Mouse (Mus musculus): Measurements from ENCODE around the gene Knop1.

The Knop1 gene

DNA sequence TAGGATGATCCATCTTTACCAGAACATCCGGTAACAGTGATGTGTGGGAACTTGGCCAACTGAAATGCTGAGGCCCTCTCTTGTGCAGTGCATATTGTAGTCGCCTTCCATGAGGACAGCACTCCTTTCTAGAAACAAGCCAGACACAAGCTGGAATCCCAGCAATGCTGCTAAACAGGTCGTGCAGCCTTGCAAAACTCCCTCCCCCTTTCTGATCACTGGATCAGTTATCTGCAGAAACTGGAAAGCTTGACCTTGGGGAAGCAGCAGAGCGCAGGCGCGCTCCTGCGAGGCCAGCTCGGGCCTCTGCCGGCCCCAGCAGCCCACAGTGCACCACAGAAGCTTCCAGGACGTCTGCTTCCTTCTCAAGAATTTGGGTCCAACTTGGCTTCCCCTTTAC lies 7.3 kb downstream of the Knop1 start:
- DNase-seq (ENCODE audit: low spot score in 2 of 2) = no peak

DNA sequence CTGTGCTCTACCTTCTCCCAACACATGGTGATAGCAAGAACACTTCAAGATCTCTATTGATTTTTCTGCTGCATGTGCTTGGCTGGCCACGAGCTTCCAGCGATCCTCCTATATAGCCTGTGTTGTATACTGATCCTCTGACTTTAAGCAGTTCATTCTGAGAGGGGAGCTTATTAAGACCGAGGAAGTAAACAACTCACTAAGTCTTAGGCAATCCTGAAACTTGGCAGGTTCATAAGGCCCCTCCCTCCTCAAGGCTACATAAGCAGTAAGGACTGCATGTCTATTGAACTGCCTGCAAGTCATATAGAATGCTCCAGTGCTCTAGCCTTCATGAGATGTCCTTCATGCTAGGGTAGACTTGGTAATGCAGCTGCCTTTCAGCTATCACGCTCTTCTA lies 9.7 kb downstream of the Knop1 start:
- DNase-seq (ENCODE audit: low spot score in 2 of 2) = no peak

DNA sequence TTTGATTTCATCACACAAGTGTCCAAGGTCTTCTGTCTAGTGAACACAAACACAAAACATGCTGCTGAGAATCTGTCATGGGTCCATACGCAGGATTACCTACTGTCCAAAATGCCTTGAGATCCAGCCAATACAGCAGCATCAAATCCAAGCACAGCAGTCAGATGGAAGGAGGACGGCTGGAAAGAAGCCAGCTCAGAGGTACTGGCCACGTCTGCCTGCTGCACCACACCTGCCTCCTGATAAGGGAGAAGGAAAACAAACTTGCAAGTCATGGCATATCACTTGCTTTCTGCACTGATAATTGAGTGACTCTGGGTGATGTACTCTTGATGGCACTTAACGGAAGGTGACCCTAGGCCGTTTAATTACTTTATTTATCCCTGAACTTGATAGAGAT lies 10.9 kb downstream of the Knop1 start:
- DNase-seq (ENCODE audit: low spot score in 2 of 2) = no peak

DNA sequence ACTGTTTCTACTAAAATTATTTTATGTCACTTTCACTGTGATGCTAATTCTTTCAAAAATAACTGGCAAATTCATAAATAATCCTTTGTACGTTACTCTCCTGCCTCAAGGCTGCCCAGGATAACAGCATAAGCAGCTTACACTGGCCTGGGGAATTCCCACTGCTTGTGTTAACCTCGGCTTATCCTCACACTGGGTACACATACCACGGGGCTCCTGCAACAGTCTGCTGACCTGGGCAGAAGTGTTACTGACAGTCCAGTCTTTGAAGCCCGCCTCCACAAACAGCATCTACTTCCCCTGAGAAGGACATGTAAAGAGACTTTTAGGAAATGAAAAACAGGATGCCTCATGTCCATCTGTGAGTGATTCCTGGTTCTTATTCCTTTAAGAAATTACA lies 13.1 kb downstream of the Knop1 start:
- no peak for DNase-seq (ENCODE audit: low spot score in 2 of 2)

DNA sequence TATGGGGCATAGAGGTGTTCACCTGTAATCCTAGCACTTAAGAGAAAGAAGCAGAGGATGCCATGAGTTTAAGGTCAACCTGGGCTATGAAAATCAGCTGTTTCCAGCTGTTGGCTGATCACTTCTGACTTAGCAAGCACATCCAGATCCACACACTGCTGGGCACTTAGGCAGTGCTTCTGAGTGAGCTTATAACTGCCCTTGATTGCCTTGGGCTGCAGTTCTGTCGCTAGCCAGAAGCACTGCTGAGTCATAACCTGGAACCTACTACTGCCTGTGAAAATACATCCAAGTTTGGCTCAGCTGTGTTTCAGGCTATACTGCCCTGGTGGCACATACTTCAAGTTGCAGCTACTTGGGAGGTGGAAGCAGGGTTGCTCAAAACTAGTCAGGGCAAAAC lies 14.3 kb downstream of the Knop1 start:
- DNase-seq (ENCODE audit: low spot score in 2 of 2) = no peak

DNA sequence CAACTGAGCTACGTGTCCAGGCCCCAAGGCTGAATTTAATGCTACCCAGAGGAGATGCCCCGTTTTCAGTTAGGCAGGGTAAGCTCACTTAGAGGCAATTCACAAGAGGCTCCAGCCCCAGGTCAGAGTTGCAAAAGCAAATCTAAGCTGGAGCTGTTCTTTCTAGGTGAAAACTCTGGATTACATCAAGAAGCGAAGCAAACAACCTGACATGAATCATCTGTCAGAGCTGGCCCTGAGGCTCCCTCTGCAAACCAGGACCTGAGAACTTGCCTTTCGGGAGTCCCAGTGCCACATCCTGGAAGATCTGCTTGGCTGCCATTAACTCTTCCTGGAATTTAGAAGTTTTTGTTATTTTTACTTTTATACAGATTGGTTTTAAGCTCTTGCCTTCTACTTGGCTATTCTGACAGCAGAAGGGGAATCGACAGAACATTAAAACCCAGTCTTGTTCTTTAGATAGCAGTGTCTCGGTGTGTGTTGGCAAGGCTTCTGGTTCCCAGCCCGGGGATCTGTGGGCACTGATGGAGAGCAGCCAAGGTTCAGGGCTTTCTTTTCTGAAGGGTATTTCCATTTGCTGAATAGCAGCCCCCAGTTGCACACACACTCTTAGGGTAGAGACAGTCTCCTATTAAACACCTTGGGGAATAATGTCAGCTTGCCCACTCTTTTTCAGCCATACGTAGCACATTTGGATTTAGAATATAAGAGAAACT lies 14.9 kb downstream of the Knop1 start:
- DNase-seq (ENCODE audit: low spot score in 2 of 2) = no peak

DNA sequence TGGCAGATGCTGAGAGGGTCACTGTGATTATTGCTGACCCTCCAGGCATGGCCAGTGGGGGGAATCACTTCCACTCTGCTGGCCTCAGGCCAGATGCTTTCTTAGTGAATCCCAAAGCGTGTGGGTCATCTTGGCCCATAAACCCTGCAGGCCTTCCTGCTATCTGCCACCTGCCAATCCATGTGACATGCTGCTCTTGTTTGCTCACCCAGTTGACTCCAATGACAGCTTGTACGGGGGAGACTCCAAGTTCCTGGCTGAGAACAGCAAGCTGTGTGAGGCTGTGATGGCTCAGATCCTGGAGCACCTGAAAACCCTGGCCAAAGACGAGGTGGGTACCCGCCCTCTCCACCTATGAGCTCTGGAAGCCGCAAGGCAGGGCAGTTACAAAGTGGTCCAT lies 18.2 kb downstream of the Knop1 start:
- no peak for DNase-seq (ENCODE audit: low spot score in 2 of 2)

DNA sequence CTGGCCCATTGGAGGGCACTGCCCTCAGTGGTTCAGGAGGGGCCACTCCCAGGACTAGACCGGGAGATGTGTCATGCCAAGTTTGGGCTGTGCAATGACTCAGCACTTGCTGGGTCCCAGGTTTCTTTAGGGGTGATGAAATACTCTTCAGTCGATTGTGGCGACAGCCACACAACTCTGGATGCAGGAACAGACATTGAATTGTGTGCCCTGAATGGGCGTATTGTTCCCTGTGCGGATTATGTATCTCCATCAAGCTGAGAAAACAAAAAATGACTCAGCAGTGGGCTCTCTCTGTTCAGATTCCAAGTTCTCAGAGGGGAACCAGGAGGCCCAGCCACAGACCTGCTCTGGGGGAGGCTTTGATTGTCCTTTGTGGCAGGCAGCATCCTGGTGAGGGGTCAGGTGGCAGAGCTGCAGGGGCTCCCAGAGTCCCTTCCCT lies 28.1 kb downstream of the Knop1 start:
- DNase-seq (ENCODE audit: low spot score in 2 of 2) = no peak

DNA sequence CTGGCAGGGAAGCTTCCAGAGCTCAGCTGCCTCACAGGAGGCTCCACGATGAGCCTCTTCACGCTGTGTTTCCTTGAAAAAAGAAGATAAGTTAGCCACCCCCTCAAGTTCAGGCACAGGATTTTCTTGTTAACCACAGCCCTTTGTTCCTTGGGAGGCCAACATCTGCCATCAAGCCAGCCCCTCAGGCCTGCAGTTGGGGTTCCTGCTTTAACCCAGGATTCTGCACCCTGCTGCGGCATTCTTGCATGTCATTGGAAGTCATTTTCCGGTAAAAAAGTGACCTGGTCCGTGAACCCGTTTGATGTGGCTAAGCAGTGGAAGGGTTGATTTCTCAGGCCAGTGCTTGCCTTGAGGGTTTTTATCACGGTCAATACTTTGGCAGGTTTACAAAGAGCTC lies 31.6 kb downstream of the Knop1 start:
- DNase-seq (ENCODE audit: low spot score in 2 of 2) = no peak

DNA sequence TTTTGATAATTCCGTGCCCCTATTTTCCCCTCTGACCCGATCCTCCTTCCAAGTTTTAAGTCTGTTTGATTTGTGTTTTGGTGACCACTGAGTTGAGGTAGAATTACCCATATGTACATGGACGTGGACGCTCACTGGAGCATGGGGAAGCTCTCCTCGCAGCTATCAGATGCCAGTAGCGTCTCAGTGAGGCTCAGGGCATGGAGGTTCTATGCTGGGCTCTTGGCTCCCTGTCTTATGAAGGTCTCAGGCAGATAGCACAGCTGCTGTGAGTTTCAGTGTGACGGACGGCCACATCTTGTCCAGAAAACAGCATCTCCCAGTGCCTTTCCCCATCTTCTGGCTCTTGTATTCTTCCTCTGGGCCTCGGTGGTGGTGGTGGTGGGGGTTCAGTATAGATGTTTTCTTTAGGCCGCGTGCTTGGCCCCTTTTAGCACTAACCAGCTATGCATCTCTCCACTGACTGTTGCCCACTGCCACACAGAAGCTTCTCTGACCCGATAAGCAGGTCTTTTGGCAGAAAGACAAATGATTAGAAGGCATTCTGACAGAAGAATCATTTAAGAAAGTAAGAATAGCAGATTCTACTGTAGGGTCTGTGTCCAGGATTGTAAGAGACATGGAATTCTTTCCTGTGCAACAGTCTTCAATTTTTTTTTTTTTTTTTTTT lies 34.0 kb downstream of the Knop1 start:
- no peak for DNase-seq (ENCODE audit: low spot score in 2 of 2)

DNA sequence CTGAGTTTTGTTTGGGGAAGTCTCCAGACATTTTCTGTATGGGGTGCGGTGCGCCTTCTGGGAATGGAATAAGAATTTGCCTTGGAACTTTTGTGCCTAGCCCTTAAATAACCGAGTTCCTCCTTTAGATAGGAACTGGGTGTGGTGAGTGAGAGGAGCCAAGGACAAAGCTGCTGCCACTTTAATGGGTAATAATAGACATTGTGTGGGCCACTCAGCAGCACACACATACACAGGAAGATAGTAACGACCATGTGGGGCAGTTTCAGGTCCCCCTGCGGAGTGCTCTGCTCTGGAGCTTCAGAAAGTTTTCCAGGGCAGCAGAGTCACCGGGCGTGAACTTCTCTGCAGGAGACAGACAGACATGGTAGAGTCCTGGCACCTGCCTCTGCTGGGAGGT lies 34.7 kb downstream of the Knop1 start:
- no peak for DNase-seq (ENCODE audit: low spot score in 2 of 2)

DNA sequence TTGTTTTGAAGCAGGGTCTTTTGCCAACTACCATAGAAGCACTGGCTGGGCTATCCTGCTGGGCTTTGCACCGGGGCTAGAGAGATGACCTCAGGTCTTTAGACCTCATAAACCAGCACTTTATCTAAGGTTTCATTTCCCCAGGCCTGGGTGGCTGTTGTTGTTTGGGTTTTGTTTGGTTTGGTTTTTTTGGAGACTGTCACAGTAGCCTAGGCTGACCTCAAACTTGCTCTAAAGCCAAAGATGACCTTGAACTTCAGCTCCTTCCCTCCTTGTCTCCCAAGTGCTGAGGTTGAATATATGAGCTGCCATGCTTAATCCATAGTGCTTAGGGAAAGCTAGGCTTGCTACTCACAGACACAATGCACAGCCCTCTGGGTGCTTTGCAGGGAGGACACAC lies 36.4 kb downstream of the Knop1 start:
- DNase-seq (ENCODE audit: low spot score in 2 of 2) = no peak

DNA sequence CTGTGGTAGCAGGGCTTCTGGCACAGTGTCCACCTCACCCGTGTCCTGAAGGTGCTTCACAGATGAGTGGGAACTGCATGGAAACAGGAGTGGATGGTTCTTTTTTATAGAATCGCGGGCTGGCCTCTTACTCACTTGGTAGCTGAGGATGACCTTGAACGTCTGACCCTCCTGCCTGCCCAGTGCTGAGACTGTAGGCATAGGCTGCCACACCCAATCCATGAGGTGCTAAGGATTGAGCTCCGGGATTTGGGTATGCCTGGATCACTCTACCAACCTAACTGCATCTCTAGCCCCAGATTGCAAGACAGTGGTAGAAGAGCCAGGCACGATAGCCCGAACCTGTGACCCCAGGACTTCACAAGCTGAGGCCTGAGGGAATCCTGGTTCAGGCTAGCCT lies 38.3 kb downstream of the Knop1 start:
- DNase-seq (ENCODE audit: low spot score in 2 of 2) = no peak

DNA sequence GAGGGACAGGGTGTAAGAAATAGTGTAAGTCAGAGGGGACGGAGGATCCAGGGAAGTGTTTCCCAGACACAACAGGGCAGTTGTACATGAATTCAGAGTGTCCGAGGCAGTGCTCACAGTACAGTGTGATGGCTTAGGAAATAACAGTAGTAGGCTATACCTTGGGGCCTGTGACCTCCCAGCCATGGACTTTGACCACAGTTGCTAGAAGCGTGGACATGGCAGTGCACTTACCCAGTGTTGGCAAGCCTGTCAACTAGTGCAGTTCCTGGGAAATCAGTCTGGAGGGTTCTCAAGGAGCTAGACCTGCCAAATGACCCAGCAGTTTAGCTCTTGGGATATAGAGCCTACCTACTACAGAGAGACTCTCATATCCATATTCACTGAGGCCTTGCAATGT lies 39.8 kb downstream of the Knop1 start:
- DNase-seq (ENCODE audit: low spot score in 2 of 2) = no peak

DNA sequence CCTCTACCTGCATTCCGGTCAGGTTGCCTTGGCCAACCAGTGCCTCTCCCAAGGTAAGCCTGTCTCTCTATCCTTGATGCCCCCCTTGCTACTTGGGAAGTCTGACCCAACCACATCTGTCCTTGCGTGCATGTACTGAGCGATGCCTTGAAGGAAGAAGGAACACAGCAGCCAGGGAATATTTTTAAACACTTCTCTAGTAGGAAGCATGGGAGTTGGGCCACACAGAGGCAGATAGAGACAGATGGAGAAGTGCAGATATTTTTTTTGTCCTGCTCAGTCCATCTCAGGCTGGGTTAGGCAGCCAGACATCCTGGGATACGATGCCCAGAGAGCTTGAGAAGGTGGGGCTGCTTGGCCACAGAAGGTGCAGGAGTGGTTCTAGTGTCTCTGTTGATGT lies 42.5 kb downstream of the Knop1 start:
- DNase-seq (ENCODE audit: low spot score in 2 of 2) = no peak

DNA sequence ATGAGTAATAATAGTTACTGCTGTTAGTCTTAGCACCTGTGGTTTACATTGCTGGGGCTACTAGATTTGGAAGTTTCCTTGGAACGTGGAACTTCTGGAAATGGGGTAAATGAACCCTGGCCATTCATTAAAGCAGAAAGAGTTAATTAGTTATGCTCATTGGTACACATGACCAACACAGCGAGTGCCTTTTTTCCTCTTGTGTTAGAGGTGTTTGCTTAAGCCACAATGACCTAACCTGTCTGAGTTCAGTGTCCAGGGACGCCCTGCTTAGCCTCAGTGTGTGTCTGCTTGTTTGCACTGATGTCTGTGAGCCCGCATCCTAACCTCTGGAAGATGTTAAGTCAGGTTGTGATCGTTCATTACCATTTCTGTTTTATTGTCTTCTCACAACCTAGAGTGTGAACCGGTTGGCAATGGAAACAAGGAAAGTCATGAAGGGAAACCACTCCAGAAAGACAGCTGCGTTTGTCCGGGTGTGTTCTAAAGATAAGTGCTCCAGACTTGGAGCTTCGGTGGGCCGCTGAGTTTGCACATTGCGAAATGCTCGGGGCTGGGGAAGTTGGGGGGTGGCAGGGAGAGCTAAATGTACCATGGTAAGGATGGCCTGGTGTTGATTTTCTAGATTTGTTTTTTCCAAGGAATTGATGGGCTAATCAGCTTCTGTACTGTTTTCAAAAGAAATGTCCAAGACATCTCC lies 44.5 kb downstream of the Knop1 start:
- no peak for DNase-seq (ENCODE audit: low spot score in 2 of 2)

DNA sequence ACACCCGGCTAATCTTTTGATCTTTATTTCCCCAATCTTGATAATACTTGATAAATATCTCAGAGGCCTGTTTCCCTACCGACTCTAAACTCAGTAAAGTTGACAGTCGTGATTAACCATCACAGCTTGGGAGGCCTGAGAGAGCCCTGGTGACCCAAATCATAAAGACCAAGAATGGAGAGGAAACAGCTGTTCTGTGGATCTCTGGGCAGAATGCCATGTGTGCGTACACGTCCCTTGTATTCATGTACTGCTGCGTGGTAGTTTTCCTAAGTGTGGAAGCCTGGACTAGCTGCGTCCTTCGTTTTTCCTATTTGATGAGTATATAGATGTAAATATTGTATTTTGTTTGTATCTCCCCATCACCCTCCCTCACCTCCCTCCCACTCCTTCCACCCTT lies 48.2 kb downstream of the Knop1 start:
- DNase-seq (ENCODE audit: low spot score in 2 of 2) = no peak

DNA sequence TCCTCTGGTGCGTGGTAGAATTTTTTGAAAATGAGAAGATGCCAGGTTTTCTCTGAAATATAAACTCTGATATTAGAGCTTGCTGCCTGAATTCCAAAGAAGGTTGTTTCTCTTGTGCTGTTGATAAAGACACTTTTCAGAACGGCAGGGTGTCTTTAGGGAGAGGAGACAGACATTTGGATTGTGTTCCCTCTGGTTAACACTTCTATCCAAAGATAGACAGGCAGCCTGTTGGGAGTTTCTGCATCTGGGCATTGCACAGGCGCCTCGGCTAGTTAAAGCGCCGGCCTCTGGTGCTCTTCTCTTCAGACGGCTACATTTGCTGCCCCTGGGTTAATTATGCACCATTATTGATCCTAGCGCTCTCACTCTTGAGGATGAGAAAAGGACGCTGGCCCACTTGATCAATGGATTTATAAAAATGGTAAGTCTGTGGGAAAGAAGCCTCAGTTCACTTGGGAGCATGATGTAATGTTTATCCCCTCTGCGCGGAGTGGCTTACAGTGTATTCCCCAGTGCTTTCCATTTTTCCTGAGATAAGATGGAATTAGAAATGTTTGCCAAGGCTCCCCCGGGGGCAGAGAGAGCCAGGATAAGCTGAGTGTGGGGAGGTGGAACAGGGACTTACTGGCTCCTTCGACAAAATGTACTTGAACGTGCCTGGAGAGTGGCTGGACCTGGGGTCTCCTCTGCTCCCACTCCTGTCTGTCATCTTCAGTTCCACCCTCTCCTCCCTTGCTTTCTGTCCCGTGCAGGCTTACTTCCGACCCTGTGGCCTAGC lies 49.2 kb downstream of the Knop1 start:
- no peak for DNase-seq (ENCODE audit: low spot score in 2 of 2)

DNA sequence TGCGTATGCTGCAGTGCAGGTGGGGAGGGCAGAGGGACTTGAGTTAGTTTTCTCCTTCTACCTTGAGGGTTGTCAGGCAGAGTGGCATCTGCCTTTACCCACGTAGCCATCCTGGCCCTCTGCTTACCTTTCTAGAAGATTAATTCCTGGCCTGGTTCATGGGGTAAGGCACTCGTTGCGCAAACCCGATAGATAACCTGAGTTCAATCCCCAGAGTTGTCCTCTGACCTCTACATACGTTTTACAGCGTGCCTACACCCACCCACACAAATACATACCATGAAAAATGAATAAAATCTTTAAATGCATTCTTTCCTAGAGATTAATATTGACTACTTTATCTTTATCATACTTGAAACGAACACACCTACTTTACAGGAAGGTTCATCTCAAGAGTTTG lies 52.6 kb downstream of the Knop1 start:
- DNase-seq (ENCODE audit: low spot score in 2 of 2) = no peak

DNA sequence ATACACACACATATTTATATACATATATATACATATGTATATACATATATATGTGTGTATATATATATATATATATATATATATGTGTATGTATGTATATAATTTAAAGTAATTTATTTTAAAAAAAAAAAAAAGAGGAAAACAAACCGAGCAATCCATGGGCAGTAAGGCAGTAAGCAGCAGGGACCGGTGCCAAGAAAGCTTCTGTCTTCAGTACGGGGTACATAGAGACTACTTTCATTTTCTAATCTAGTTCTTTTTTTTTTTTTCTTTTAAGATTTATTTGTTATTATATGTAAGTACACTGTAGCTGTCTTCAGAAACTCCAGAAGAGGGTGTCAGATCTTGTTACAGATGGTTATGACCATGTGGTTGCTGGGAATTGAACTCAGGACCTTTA lies 54.3 kb downstream of the Knop1 start:
- DNase-seq (ENCODE audit: low spot score in 2 of 2) = no peak

DNA sequence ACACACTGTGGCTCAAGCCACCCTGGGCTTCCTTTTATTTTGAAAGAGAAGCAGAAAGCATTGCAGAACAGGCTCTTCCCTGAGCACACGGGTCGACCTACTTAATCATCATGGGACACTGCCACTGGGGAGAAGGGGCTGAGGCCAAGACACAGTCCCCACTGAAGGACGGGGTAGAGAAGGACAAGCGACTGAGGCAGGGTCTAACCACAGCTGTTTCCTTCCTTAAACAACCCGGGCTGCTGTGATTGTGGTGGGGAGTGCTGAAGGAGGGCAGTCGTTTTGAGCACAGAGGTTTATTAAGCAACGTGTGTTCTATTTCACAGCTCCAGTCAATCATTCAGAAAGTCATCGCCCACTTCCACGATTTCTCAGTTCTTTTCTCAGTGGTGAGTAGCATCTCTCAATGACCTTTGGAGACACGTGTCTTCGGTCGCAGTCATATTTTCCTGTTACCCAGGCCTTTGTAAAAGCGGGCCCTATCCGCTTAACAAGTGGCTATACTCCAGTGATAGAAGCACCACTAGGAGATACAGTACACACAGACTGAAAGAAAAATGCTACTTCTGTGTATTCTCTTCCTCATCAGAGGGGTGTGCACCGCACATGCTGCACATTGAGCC lies 55.8 kb downstream of the Knop1 start:
- DNase-seq (ENCODE audit: low spot score in 2 of 2) = no peak

DNA sequence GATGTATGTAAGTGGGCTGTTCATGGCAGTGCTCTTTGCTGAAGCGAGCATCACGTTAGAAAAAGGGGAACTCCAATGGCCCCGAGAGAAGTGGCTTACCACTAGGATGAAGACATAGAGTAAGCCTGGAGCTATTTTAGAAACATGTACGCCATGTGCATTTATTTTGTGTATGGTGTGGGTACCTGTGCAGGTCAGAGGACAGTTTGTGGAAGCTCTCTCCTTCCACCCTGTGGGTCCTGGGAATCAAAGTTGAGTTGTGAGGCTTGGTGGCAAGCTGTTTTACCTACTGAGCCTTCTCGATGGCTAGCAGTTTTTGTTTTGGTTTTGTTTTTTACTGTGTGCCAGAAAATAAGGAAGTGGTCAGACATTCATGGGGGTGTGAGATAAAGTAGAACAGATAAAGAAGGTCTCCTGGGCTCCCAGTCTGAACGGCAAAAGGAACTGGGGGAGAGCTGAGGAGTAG lies 57.9 kb downstream of the Knop1 start:
- peak; percentile 53 to 62 for DNase-seq (ENCODE audit: low spot score in 2 of 2)
